Mouse (Mus musculus): Measurements from ENCODE around the gene Micall1.

Micall1 gene

GRCm38 (mm10) chr15:79097135-79097534 lies 11.6 kb upstream of the Micall1 start:
- in situ Hi-C loops (cut with MboI, MseI): no loop called here

- in situ Hi-C loops (cut with MboI, MseI): no loop called here
These were observed 11.1 kb upstream of the Micall1 start for GRCm38 (mm10) chr15:79097611-79098025.

- in situ Hi-C loops (cut with MboI, MseI): no loop called here
These were observed 10.5 kb upstream of the Micall1 start for GRCm38 (mm10) chr15:79098220-79098619.

GRCm38 (mm10) chr15:79098868-79099267 lies 9.8 kb upstream of the Micall1 start:
- in situ Hi-C loops (cut with MboI, MseI): no loop called here

GRCm38 (mm10) chr15:79099456-79099855 lies 9.2 kb upstream of the Micall1 start:
- in situ Hi-C loops (cut with MboI, MseI): no loop called here

GRCm38 (mm10) chr15:79100391-79100790 lies 8.3 kb upstream of the Micall1 start:
- in situ Hi-C loops (cut with MboI, MseI): no loop called here

- in situ Hi-C loops (cut with MboI, MseI): no loop called here
These were observed 7.2 kb upstream of the Micall1 start for GRCm38 (mm10) chr15:79101531-79101930.

GRCm38 (mm10) chr15:79103264-79103663 lies 5.4 kb upstream of the Micall1 start:
- in situ Hi-C loops (cut with MboI, MseI): no loop called here

GRCm38 (mm10) chr15:79105804-79106203 lies 2.9 kb upstream of the Micall1 start:
- in situ Hi-C loops (cut with MboI, MseI): no loop called here

- in situ Hi-C loops (cut with MboI, MseI): no loop called here
These were observed 732 bp upstream of the Micall1 start for GRCm38 (mm10) chr15:79107966-79108365.

- in situ Hi-C loops (cut with MboI, MseI): no loop called here
These were observed 730 bp downstream of the Micall1 start for GRCm38 (mm10) chr15:79109321-79109934.

- in situ Hi-C loops (cut with MboI, MseI): no loop called here
These were observed 1.3 kb downstream of the Micall1 start for GRCm38 (mm10) chr15:79110031-79110430.

- in situ Hi-C loops (cut with MboI, MseI): no loop called here
These were observed 1.8 kb downstream of the Micall1 start for GRCm38 (mm10) chr15:79110528-79110927.

GRCm38 (mm10) chr15:79111774-79112173 lies 3.1 kb downstream of the Micall1 start:
- in situ Hi-C loops (cut with MboI, MseI): no loop called here

- in situ Hi-C loops (cut with MboI, MseI): no loop called here
These were observed 6.6 kb downstream of the Micall1 start for GRCm38 (mm10) chr15:79115276-79115675.

GRCm38 (mm10) chr15:79119491-79119890 lies 10.8 kb downstream of the Micall1 start:
- in situ Hi-C loops (cut with MboI, MseI): no loop called here

GRCm38 (mm10) chr15:79122119-79122518 lies 13.4 kb downstream of the Micall1 start:
- in situ Hi-C loops (cut with MboI, MseI): no loop called here

- in situ Hi-C loops (cut with MboI, MseI): no loop called here
These were observed 13.8 kb downstream of the Micall1 start for GRCm38 (mm10) chr15:79122546-79122945.

GRCm38 (mm10) chr15:79123751-79124150 lies 15.1 kb downstream of the Micall1 start:
- in situ Hi-C loops (cut with MboI, MseI): no loop called here

GRCm38 (mm10) chr15:79124331-79124875 lies 15.7 kb downstream of the Micall1 start:
- in situ Hi-C loops (cut with MboI, MseI): no loop called here

GRCm38 (mm10) chr15:79126217-79126932 lies 17.7 kb downstream of the Micall1 start:
- in situ Hi-C loops (cut with MboI, MseI): no loop called here

GRCm38 (mm10) chr15:79127101-79127500 lies 18.4 kb downstream of the Micall1 start:
- in situ Hi-C loops (cut with MboI, MseI): no loop called here

- in situ Hi-C loops (cut with MboI, MseI): no loop called here
These were observed 19.5 kb downstream of the Micall1 start for GRCm38 (mm10) chr15:79128208-79128607.
